Mouse (Mus musculus): ENCODE measurements around the gene Ltf.

Gene Ltf

DNA sequence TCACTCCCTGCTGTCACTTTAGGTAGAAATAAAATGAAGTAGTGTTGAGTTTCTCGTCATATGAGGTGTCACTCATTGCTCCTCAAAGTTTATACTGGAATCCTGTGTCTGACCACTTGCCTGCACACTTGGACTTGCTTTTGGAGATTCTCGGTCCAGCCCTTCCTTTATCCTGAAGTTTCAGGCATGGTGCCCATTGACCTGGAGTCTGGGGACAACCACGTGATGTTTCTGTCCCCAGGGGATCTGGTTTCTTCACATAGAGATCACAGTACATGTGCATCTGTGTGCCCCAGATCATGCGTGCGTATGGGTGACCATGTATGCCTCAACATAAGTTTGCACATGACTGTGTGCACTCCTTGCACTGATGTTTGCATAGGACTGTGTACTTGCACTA, 23.2 kb downstream of the Ltf start:
- peak in 1 of 2 experiments; percentile 9 for DNase-seq

DNA sequence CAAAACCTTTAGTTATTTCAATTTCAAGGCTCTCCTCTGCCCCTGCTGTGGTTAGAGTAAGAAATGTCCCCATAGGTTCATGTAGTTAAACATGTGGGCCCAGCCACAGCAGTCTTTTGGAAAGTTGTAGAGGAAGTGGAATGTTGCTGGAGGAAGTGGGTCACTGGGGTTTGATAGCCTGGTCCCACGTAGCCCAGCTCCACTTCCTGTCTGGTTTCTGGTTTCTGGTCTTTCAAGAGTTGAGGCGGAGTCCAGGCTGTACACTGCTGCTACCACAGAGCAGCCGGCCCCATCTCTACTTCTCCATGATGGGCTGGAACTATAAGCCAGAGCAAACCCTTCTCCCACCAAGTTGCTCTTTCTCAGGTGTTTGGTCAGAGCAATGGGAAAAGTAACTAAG, 27.2 kb downstream of the Ltf start:
- DNase-seq = no peak

- no peak for DNase-seq
Observed at GRCm38 (mm10) chr9:111047266-111047665, 28.2 kb downstream of the Ltf start.

- no peak for DNase-seq
Observed at GRCm38 (mm10) chr9:111048452-111048851, 29.4 kb downstream of the Ltf start.

- no peak for DNase-seq
Observed at GRCm38 (mm10) chr9:111054923-111055322, 35.9 kb downstream of the Ltf start.

- no peak for DNase-seq
Observed at GRCm38 (mm10) chr9:111055800-111056518, 36.9 kb downstream of the Ltf start.

DNA sequence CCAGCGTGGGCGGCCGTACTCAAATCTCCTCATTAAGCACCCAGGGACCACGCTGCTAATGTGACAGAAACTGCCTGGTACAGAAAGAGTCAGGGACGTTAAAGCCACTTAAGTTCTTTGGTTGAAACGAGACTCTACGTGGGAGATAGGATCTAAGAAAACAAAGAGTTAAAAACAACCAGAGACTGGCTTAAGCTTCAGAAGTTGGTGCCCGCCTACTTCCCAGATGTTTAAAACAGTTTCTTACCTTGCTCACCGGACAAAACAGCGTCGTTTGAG, 37.4 kb downstream of the Ltf start:
- no peak for DNase-seq

GRCm38 (mm10) chr9:111056798-111057543, 37.9 kb downstream of the Ltf start, which contains the start of gene Ccrl2:
Gene Ccrl2, minus strand, starts transcription at chr9:111057519.
- no peak for DNase-seq

- no peak for DNase-seq
Observed at GRCm38 (mm10) chr9:111057544-111058370, 38.7 kb downstream of the Ltf start.

DNA sequence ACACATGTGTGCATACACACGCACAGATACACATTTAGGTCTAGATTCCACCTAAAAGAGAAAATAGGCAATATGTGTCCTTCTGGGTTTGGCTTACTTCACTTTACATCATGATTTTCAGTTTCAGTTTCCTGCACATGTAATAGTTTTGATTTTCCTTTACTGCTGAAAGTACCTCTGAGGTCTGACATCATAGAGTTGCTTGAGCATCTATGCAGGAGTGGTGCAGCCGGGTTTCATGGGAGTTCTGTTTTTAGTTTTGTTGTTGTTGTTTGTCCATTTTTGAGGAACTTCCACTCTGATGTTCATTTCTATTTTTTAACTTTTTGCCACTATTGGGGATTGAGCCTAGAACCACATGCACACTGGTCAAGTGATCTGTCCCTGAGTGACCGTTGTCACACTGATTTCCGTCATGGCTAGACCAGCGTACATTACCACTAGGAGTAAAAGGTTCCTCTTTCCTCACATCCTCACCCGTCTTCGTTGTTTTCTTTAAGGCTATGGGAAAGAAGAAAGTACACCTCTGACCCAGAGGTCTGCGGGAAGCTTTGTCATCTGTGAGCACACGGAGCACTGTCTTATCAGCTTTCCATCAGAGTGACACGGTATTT, 40.0 kb downstream of the Ltf start:
- no peak for DNase-seq

- DNase-seq = no peak
Observed at GRCm38 (mm10) chr9:111062840-111063239, 43.8 kb downstream of the Ltf start.

DNA sequence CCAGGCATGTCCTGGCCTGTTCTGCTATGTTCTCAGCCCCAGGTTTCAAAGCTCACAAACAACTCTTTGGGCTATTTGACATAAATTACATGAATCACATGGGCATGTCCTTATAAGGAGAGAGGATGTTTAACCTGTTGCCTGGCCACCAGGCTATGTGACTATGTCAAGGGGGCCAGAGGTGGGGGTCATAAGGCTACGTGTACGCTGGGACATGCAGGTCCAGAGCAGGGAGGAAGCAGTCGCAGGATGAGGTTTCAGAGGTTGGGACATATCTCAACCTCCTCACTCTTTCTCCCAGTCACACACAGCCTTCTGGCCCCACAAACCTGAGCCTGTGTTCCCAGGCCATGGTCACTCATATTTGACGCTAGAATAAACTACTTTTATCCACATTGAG, 48.0 kb downstream of the Ltf start:
- no peak for DNase-seq

GRCm38 (mm10) chr9:111070546-111070961, 51.5 kb downstream of the Ltf start:
- peak; percentile 22 to 39 for DNase-seq

GRCm38 (mm10) chr9:111072175-111072574, 53.1 kb downstream of the Ltf start:
- peak; percentile 33 to 48 for DNase-seq

GRCm38 (mm10) chr9:111072971-111073370, 53.9 kb downstream of the Ltf start:
- DNase-seq = no peak

DNA sequence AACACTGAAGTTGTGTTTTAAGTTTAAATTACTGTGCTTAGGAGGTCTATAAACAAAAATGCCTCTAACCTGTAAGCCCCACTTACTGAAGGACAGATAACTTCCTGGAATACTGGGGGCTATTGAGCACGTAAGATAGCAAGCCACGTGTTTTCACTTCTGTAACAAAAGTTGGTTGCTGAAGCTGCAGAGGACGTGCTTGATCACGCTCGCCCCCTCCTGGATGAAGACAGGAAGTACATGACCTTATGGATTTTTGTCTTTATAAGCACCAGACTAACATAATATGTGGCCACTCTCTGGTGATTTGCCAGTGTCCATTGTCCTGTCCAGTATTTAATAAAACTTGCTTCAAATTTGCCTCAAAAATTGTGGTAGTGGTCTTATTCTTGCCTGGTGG, 58.7 kb downstream of the Ltf start:
- DNase-seq = peak; percentile 37 to 56

- no peak for DNase-seq
Observed at GRCm38 (mm10) chr9:111080801-111081200, 61.7 kb downstream of the Ltf start.

- DNase-seq = no peak
Observed at GRCm38 (mm10) chr9:111081765-111082164, 62.7 kb downstream of the Ltf start.

GRCm38 (mm10) chr9:111085329-111085728, 66.3 kb downstream of the Ltf start:
- no peak for DNase-seq

DNA sequence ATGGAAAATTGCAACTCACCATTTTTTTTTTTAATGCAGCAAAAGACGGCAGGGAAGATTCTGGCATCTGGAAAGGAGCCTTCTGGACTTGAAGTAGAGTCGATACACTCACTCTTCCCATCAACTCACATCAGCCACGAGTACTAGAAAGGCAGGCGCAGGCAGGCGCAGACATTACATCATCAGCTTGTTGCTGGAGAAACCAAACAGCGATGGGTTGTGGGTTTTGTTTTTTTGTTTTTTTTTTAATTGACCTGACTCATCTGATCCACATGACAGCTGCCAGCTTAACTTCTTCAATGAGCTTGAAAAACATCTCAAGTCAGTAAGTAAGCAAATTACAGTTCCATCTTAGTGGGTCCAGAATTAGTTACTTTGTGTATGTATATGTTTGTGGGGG, 67.1 kb downstream of the Ltf start:
- DNase-seq = no peak

- DNase-seq = no peak
Observed at GRCm38 (mm10) chr9:111086995-111087606, 68.0 kb downstream of the Ltf start.

DNA sequence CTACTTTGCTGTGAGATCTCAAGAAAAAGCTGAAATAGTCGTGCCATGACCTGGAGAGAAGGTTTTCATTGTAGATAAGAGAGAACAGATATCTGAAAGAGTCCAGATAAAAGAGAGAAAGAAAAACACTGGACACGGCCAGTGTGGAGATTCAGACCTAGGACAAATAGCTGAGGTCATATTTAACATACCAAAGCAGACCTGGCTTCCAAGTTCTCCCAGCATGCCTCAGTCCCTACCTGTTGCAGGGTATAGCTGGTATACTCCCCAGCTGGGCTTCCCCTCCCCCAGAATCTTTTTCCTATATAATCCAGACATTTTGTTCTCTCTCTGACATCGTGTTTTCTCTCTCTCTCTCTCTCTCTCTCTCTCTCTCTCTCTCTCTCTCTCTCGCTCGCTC, 68.9 kb downstream of the Ltf start:
- DNase-seq = no peak

GRCm38 (mm10) chr9:111088886-111089285, 69.8 kb downstream of the Ltf start:
- DNase-seq = peak in 1 of 2 experiments; percentile 7
